Mouse (Mus musculus): ENCODE results near the gene Efna3. TPM values are rescaled to one million over a fixed set of nuclear protein-coding genes. Genes with fewer than 3 reads are reported as not detected.

Gene Efna3
- polyA plus RNA-seq, 1 experiment from 2014 or later = 1.1 TPM

- ATAC-seq (ENCODE audit: insufficient number of reproducible peaks, insufficient read depth, low FRiP score, low read depth) = no peak
- H3K9ac ChIP-seq (ENCODE audit: low read length) = no peak overlapping the region
- WGBS = 65% methylated on average over 6 of the region's 6 CpGs
Observed at GRCm38 (mm10) chr3:89359630-89360029, 36.9 kb upstream of the Efna3 start.

GRCm38 (mm10) chr3:89356029-89356428 lies 33.3 kb upstream of the Efna3 start:
- no peak overlapping the region for H3K9ac ChIP-seq (ENCODE audit: low read length)
- no peak overlapping the region for H3K4me2 ChIP-seq (ENCODE audit: low read length)
- no peaks in the 10 kb centered on the region for H3K36me3 ChIP-seq (ENCODE audit: control insufficient read depth, insufficient read depth, low read length)
- H3K4me3 ChIP-seq (ENCODE audit: control insufficient read depth in 1 of 2, insufficient read depth in 1 of 2, low read depth in 1 of 2, low read length in 2 of 2) = no peak overlapping the region
- peaks cover 28% of the 10 kb centered on the region for H3K27me3 ChIP-seq (ENCODE audit: control insufficient read depth, insufficient read depth, low read length)
- WGBS = 49% methylated on average over 9 of the region's 9 CpGs
- no peaks in the 10 kb centered on the region for H3K9me3 ChIP-seq (ENCODE audit: control insufficient read depth, low read length)
- ATAC-seq (ENCODE audit: insufficient number of reproducible peaks, insufficient read depth, low FRiP score, low read depth) = no peak
- no peaks in the 10 kb centered on the region; a peak in 1 of 4 replicates for H3K4me1 ChIP-seq (ENCODE audit: control insufficient read depth in 2 of 2, insufficient read depth in 2 of 2, low read length in 2 of 2)
- H3K27ac ChIP-seq (replicated peaks in 1 of 2; ENCODE audit: control insufficient read depth in 1 of 2, insufficient read depth in 1 of 2, low read depth in 2 of 2, low read length in 2 of 2) = no peak overlapping the region

More at GRCm38 (mm10) chr3:89359630-89360029, 36.9 kb upstream of the Efna3 start:
- Histone ChIP-seq H3K4me1 (ENCODE audit: control insufficient read depth in 2 of 2, insufficient read depth in 2 of 2, low read length in 2 of 2) (no peaks in the 10 kb centered on the region), H3K27me3 (ENCODE audit: control insufficient read depth, insufficient read depth, low read length) (peaks cover 5% of the 10 kb centered on the region), H3K9me3 (ENCODE audit: control insufficient read depth, low read length) (no peaks in the 10 kb centered on the region), H3K27ac (replicated peaks in 1 of 2; ENCODE audit: control insufficient read depth in 1 of 2, insufficient read depth in 1 of 2, low read depth in 2 of 2, low read length in 2 of 2) (no peak overlapping the region), H3K4me3 (ENCODE audit: control insufficient read depth in 1 of 2, insufficient read depth in 1 of 2, low read depth in 1 of 2, low read length in 2 of 2) (no peak overlapping the region), H3K4me2 (ENCODE audit: low read length) (no peak overlapping the region), H3K36me3 (ENCODE audit: control insufficient read depth, insufficient read depth, low read length) (no peaks in the 10 kb centered on the region)

GRCm38 (mm10) chr3:89355512-89355902 lies 32.7 kb upstream of the Efna3 start:
- Histone ChIP-seq H3K4me3 (ENCODE audit: control insufficient read depth in 1 of 2, insufficient read depth in 1 of 2, low read depth in 1 of 2, low read length in 2 of 2) (no peak overlapping the region), H3K27ac (replicated peaks in 1 of 2; ENCODE audit: control insufficient read depth in 1 of 2, insufficient read depth in 1 of 2, low read depth in 2 of 2, low read length in 2 of 2) (no peak overlapping the region), H3K27me3 (ENCODE audit: control insufficient read depth, insufficient read depth, low read length) (peaks cover 31% of the 10 kb centered on the region), H3K4me1 (ENCODE audit: control insufficient read depth in 2 of 2, insufficient read depth in 2 of 2, low read length in 2 of 2) (peaks cover 0 to 1% of the 10 kb centered on the region in 2 experiments; a peak in 2 of 4 replicates), H3K9me3 (ENCODE audit: control insufficient read depth, low read length) (no peaks in the 10 kb centered on the region), H3K36me3 (ENCODE audit: control insufficient read depth, insufficient read depth, low read length) (no peaks in the 10 kb centered on the region), H3K4me2 (ENCODE audit: low read length) (no peak overlapping the region), H3K9ac (ENCODE audit: low read length) (no peak overlapping the region)
- 79% methylated on average over 6 of the region's 6 CpGs for WGBS
- ATAC-seq (ENCODE audit: insufficient number of reproducible peaks, insufficient read depth, low FRiP score, low read depth) = no peak

GRCm38 (mm10) chr3:89354816-89355511 lies 32.2 kb upstream of the Efna3 start:
- no peak overlapping the region for H3K9ac ChIP-seq (ENCODE audit: low read length)
- no peak overlapping the region for H3K4me2 ChIP-seq (ENCODE audit: low read length)
- no peak overlapping the region for H3K27ac ChIP-seq (replicated peaks in 1 of 2; ENCODE audit: control insufficient read depth in 1 of 2, insufficient read depth in 1 of 2, low read depth in 2 of 2, low read length in 2 of 2)
- peak; percentile 42; the same call in 1 of the 2 replicates for ATAC-seq (ENCODE audit: insufficient number of reproducible peaks, insufficient read depth, low FRiP score, low read depth)
- H3K27me3 ChIP-seq (ENCODE audit: control insufficient read depth, insufficient read depth, low read length) = peaks cover 33% of the 10 kb centered on the region
- no peaks in the 10 kb centered on the region for H3K9me3 ChIP-seq (ENCODE audit: control insufficient read depth, low read length)
- 14% methylated on average over 5 of the region's 5 CpGs for WGBS
- H3K36me3 ChIP-seq (ENCODE audit: control insufficient read depth, insufficient read depth, low read length) = no peaks in the 10 kb centered on the region
- no peak overlapping the region for H3K4me3 ChIP-seq (ENCODE audit: control insufficient read depth in 1 of 2, insufficient read depth in 1 of 2, low read depth in 1 of 2, low read length in 2 of 2)
- peaks cover 3 to 7% of the 10 kb centered on the region in 2 experiments; a peak in 2 of 4 replicates for H3K4me1 ChIP-seq (ENCODE audit: control insufficient read depth in 2 of 2, insufficient read depth in 2 of 2, low read length in 2 of 2)

- 73% methylated on average over 5 of the region's 5 CpGs for WGBS
- Histone ChIP-seq H3K9ac (ENCODE audit: low read length) (no peak overlapping the region), H3K27me3 (ENCODE audit: control insufficient read depth, insufficient read depth, low read length) (peaks cover 37% of the 10 kb centered on the region), H3K4me2 (ENCODE audit: low read length) (no peak overlapping the region), H3K4me1 (ENCODE audit: control insufficient read depth in 2 of 2, insufficient read depth in 2 of 2, low read length in 2 of 2) (peaks cover 5 to 16% of the 10 kb centered on the region in 2 experiments; a peak in 2 of 4 replicates), H3K36me3 (ENCODE audit: control insufficient read depth, insufficient read depth, low read length) (no peaks in the 10 kb centered on the region), H3K27ac (replicated peaks in 1 of 2; ENCODE audit: control insufficient read depth in 1 of 2, insufficient read depth in 1 of 2, low read depth in 2 of 2, low read length in 2 of 2) (no peak overlapping the region), H3K4me3 (ENCODE audit: control insufficient read depth in 1 of 2, insufficient read depth in 1 of 2, low read depth in 1 of 2, low read length in 2 of 2) (no peak overlapping the region), H3K9me3 (ENCODE audit: control insufficient read depth, low read length) (no peaks in the 10 kb centered on the region)
- no peak for ATAC-seq (ENCODE audit: insufficient number of reproducible peaks, insufficient read depth, low FRiP score, low read depth)
Observed at GRCm38 (mm10) chr3:89351271-89351670, 28.5 kb upstream of the Efna3 start.

- ATAC-seq (ENCODE audit: insufficient number of reproducible peaks, insufficient read depth, low FRiP score, low read depth) = peak; percentile 83
- peak within 1 kb of the TSS; percentile 71 for H3K9ac ChIP-seq (ENCODE audit: low read length)
- WGBS = under 1% methylated on average over 59 of the region's 59 CpGs
- peaks cover 5 to 16% of the 10 kb centered on the region in 2 experiments; a peak in 2 of 4 replicates for H3K4me1 ChIP-seq (ENCODE audit: control insufficient read depth in 2 of 2, insufficient read depth in 2 of 2, low read length in 2 of 2)
- peak within 1 kb of the TSS; percentile 64 to 72 for H3K4me3 ChIP-seq (ENCODE audit: control insufficient read depth in 1 of 2, insufficient read depth in 1 of 2, low read depth in 1 of 2, low read length in 2 of 2)
- 0 out of 2 replicates have a peak, but pooled peaks cover 6% of the 10 kb centered on the region for H3K36me3 ChIP-seq (ENCODE audit: control insufficient read depth, insufficient read depth, low read length)
- no peaks in the 10 kb centered on the region for H3K9me3 ChIP-seq (ENCODE audit: control insufficient read depth, low read length)
- peaks cover 32% of the 10 kb centered on the region for H3K27me3 ChIP-seq (ENCODE audit: control insufficient read depth, insufficient read depth, low read length)
- peak within 1 kb of the TSS; percentile 93 for H3K4me2 ChIP-seq (ENCODE audit: low read length)
- peak within 1 kb of the TSS; percentile 50 to 68 for H3K27ac ChIP-seq (replicated peaks in 1 of 2; ENCODE audit: control insufficient read depth in 1 of 2, insufficient read depth in 1 of 2, low read depth in 2 of 2, low read length in 2 of 2)
Observed at GRCm38 (mm10) chr3:89349869-89350501, 27.2 kb upstream of the Efna3 start, which contains the start of gene Adam15. Adam15 (minus strand) TSS chr3:89349996.

GRCm38 (mm10) chr3:89348911-89349868 lies 26.4 kb upstream of the Efna3 start:
- H3K9me3 ChIP-seq (ENCODE audit: control insufficient read depth, low read length) = no peaks in the 10 kb centered on the region
- peak overlapping the region; percentile 64 to 72 for H3K4me3 ChIP-seq (ENCODE audit: control insufficient read depth in 1 of 2, insufficient read depth in 1 of 2, low read depth in 1 of 2, low read length in 2 of 2)
- 1% methylated on average over 38 of the region's 38 CpGs for WGBS
- peak overlapping the region; percentile 93 for H3K4me2 ChIP-seq (ENCODE audit: low read length)
- peak overlapping the region; percentile 50 to 68 for H3K27ac ChIP-seq (replicated peaks in 1 of 2; ENCODE audit: control insufficient read depth in 1 of 2, insufficient read depth in 1 of 2, low read depth in 2 of 2, low read length in 2 of 2)
- peaks cover 5 to 16% of the 10 kb centered on the region in 2 experiments; a peak in 2 of 4 replicates for H3K4me1 ChIP-seq (ENCODE audit: control insufficient read depth in 2 of 2, insufficient read depth in 2 of 2, low read length in 2 of 2)
- peak; percentile 40; the same call in 1 of the 2 replicates for ATAC-seq (ENCODE audit: insufficient number of reproducible peaks, insufficient read depth, low FRiP score, low read depth)
- peak overlapping the region; percentile 71 for H3K9ac ChIP-seq (ENCODE audit: low read length)
- H3K27me3 ChIP-seq (ENCODE audit: control insufficient read depth, insufficient read depth, low read length) = peaks cover 32% of the 10 kb centered on the region
- H3K36me3 ChIP-seq (ENCODE audit: control insufficient read depth, insufficient read depth, low read length) = peaks cover 13% of the 10 kb centered on the region; the same call in 1 of the 2 replicates
